Comparison of ENCODE assay signal across 8 mouse cellular contexts in genomic region chr4:106315921-106316350, GRCm38 (mm10). TPM values are rescaled to one million over a fixed set of nuclear protein-coding genes. Genes with fewer than 3 reads are reported as not detected.
DNase-seq lines count a peak whose midpoint lies in the region; ATAC-seq and TF ChIP-seq lines count a peak whose summit lies in the region.

Usp24 (plus strand) TSS chr4:106316213.

- TF ChIP-seq POLR2A in cerebellum, adult 2 months (IDR thresholded peaks at IDR 0.05; ENCODE audit: borderline replicate concordance, insufficient read depth, low read length): no peak

- no peaks in the 10 kb centered on the region for H3K9me3 ChIP-seq in ES-E14 (ENCODE audit: control insufficient read depth, insufficient read depth, low read depth, low read length)
- H3K9me3 ChIP-seq in lung, embryonic 15.5 days: no peaks in the 10 kb centered on the region

- no peaks in the 10 kb centered on the region for H3K36me3 ChIP-seq in ES-E14 (ENCODE audit: control insufficient read depth, insufficient read depth, low read length, poor library complexity, severe bottlenecking)
- H3K36me3 ChIP-seq in lung, embryonic 15.5 days: no peaks in the 10 kb centered on the region

- H3K27ac ChIP-seq in ES-E14 (ENCODE audit: insufficient read depth, low read depth, low read length, poor library complexity, severe bottlenecking): peak within 1 kb of the TSS; percentile 68
- peak within 1 kb of the TSS; percentile 98 for H3K27ac ChIP-seq in cerebellum, adult 2 months (ENCODE audit: insufficient read depth, low read length)
- H3K27ac ChIP-seq in lung, embryonic 15.5 days: peak within 1 kb of the TSS; percentile 90

- intact Hi-C loops in heart, postnatal 36 days (cut with DNase I): no loop called here

- peak within 1 kb of the TSS; percentile 96 to 98 for H3K4me3 ChIP-seq in ES-E14 (ENCODE audit: insufficient read depth in 1 of 2, low read depth in 1 of 2, low read length in 2 of 2, poor library complexity in 1 of 2, severe bottlenecking in 1 of 2)
- H3K4me3 ChIP-seq in cerebellum, adult 2 months (replicated peaks; ENCODE audit: insufficient read depth, low read depth, low read length): peak within 1 kb of the TSS; percentile 89
- H3K4me3 ChIP-seq in lung, embryonic 15.5 days: peak within 1 kb of the TSS; percentile 81

- in situ Hi-C loops in ES-E14 (cut with MboI; ENCODE audit: low sequenced_read_pairs in 2 of 2, unreplicated experiment in 2 of 2): no loop called here

- WGBS in cerebellum, adult 2 months: under 1% methylated on average over 57 of the region's 60 CpGs
- WGBS in lung, embryonic 15.5 days: under 1% methylated on average over 41 of the region's 60 CpGs

- peak within 1 kb of the TSS; percentile 87 for H3K4me2 ChIP-seq in lung, embryonic 15.5 days

- peak; percentile 94 for ATAC-seq in lung, embryonic 15.5 days (ENCODE audit: borderline replicate concordance, extremely low read depth, low FRiP score, low TSS enrichment)
- ATAC-seq in neutrophil, adult 5-6 weeks (ENCODE audit: extremely low read depth, insufficient number of reproducible peaks, low FRiP score, poor library complexity, severe bottlenecking): peak; percentile 53

- H3K9ac ChIP-seq in ES-E14 (ENCODE audit: insufficient read depth, low read depth, low read length, poor library complexity, severe bottlenecking): peak within 1 kb of the TSS; percentile 98
- peak within 1 kb of the TSS; percentile 89 for H3K9ac ChIP-seq in lung, embryonic 15.5 days

- no peak for DNase-seq in ES-E14 (ENCODE audit: low read depth, low spot score)
- DNase-seq in cerebellum, adult 2 months: peak; percentile 77 to 81
- DNase-seq in forelimb bud, embryonic 11.5 days (ENCODE audit: low read depth, low spot score): peak; percentile 53
- peak; percentile 76 to 89 for DNase-seq in heart, postnatal 36 days
- peak; percentile 33 to 60 for DNase-seq in layer of hippocampus, adult 8-10 months (ENCODE audit: low spot score in 2 of 2)
- peak; percentile 84 for DNase-seq in testis, postnatal 14 days (ENCODE audit: low spot score)

- no peaks in the 10 kb centered on the region for H3K27me3 ChIP-seq in cerebellum, adult 2 months (ENCODE audit: control insufficient read depth, insufficient read depth, low read length)
- no peaks in the 10 kb centered on the region for H3K27me3 ChIP-seq in lung, embryonic 15.5 days

- peaks cover 6 to 7% of the 10 kb centered on the region in 2 experiments for H3K4me1 ChIP-seq in ES-E14 (ENCODE audit: control insufficient read depth in 2 of 2, insufficient read depth in 2 of 2, low read length in 2 of 2, poor library complexity in 1 of 2)
- H3K4me1 ChIP-seq in cerebellum, adult 2 months (ENCODE audit: control insufficient read depth, insufficient read depth, low read length): no peaks in the 10 kb centered on the region; the same call in none of the 2 replicates
- peaks cover 22% of the 10 kb centered on the region for H3K4me1 ChIP-seq in lung, embryonic 15.5 days

- no peak for TF ChIP-seq CTCF in cerebellum, adult 2 months (IDR thresholded peaks at IDR 0.05; ENCODE audit: borderline replicate concordance, insufficient read depth, low read depth, low read length)

TF ChIP-seq in ES-E14, 5 proteins besides CTCF, POLR2A, EP300 and RAD21:
- no peak for TF ChIP-seq MAFK (IDR thresholded peaks at IDR 0.05; ENCODE audit: insufficient read depth, low read depth, low read length)
- no peak for TF ChIP-seq ZNF384 (IDR thresholded peaks at IDR 0.05; ENCODE audit: low read depth, low read length)
- no peak; the same call in 1 of the 2 replicates for TF ChIP-seq HCFC1 (IDR thresholded peaks at IDR 0.05; ENCODE audit: borderline replicate concordance, insufficient read depth, low read length)
- no peak for TF ChIP-seq ZC3H11A (IDR thresholded peaks at IDR 0.05; ENCODE audit: borderline replicate concordance, low read depth, low read length)
- no peak for TF ChIP-seq CHD2 (IDR thresholded peaks at IDR 0.05; ENCODE audit: low read depth, low read length)

RNA-seq across cellular contexts. Expression of gene Usp24, which starts in this region (rescaled TPM):
- total RNA-seq in ES-E14 (2012; rRNA removed): 30.5 TPM in 2 replicates
- 22.4 and 22.7 TPM in 2 replicates for polyA plus RNA-seq in cerebellum, adult 2 months (2012; rRNA removed)
- 10 to 100 TPM; 47.6 to 49.5 TPM for total RNA-seq in heart, postnatal 36 days (2021)
- 10 to 100 TPM; 42.5 to 52.1 (median 47.9) TPM for total RNA-seq in layer of hippocampus, adult 8-10 months (2022)
- polyA plus RNA-seq in lung, embryonic 15.5 days (2015; fragmentation: Nextera tagmentation; extraction: Ambion mirVana): 6.5 and 6.9 TPM in 2 replicates
- total RNA-seq in neutrophil, adult 5-6 weeks (2017): 66.0 and 69.0 TPM in 2 replicates
